Mouse (Mus musculus) G1E (cell line): ENCODE measurements around the gene Tbc1d10a. TPM values are rescaled to one million over a fixed set of nuclear protein-coding genes. Genes with fewer than 3 reads are reported as not detected.

ENCODE experiments used
- ATAC-seq: 2 replicates; pipeline ENCODE4 v1.8.0; 2016; ENCODE audit warnings: mild to moderate bottlenecking; ENCODE audit not compliant: insufficient number of reproducible peaks, poor library complexity, low FRiP score, severe bottlenecking; ENCODE audit errors: extremely low read depth
- DNase-seq: peaks from one replicate; pipeline ENCODE4 v3.0.0; 2012; ENCODE audit warnings: low spot score
- H3K27me3 ChIP-seq: 2 replicates; pipeline ENCODE4 v1.6.1; 2012; ENCODE audit warnings: mild to moderate bottlenecking, low read length, inconsistent platforms; ENCODE audit not compliant: insufficient read depth
- H3K36me3 ChIP-seq: replicated peaks from 2 replicates; pipeline ENCODE3; 2012; ENCODE audit warnings: mild to moderate bottlenecking, inconsistent platforms
- H3K4me1 ChIP-seq: 2 replicates; pipeline ENCODE4 v1.6.1; 2012; ENCODE audit warnings: low read depth, low read length, inconsistent platforms, mixed read lengths; ENCODE audit not compliant: insufficient read depth
- H3K4me3 ChIP-seq: 2 replicates; pipeline ENCODE4 v1.5.1; 2012; ENCODE audit warnings: low read depth, mild to moderate bottlenecking, inconsistent platforms, low read length, moderate library complexity, mixed read lengths
- H3K9me3 ChIP-seq: replicated peaks from 2 replicates; pipeline ENCODE4 v1.6.1; 2012; ENCODE audit warnings: inconsistent platforms
- CTCF ChIP-seq: IDR thresholded peaks from 2 replicates; pipeline ENCODE4 v1.5.1; 2012; ENCODE audit warnings: low read depth, low read length, inconsistent platforms, mixed read lengths
- GATA1 ChIP-seq: IDR thresholded peaks from 2 replicates; pipeline ENCODE4 v1.6.1; 2012; ENCODE audit warnings: borderline replicate concordance, low read length, inconsistent platforms, mixed read lengths
- GATA2 ChIP-seq: IDR thresholded peaks from 2 replicates; pipeline ENCODE4 v1.6.1; 2012; ENCODE audit warnings: low read depth, low read length, inconsistent platforms, borderline replicate concordance
- POLR2AphosphoS5 ChIP-seq: IDR thresholded peaks from 2 replicates; pipeline ENCODE4 v1.6.1; 2012; ENCODE audit warnings: low read depth, low read length, inconsistent platforms; ENCODE audit not compliant: insufficient replicate concordance
- TAL1 ChIP-seq: conservative IDR thresholded peaks from 2 replicates; pipeline ENCODE4 v1.6.1; 2012; ENCODE audit warnings: low read depth, low read length, inconsistent platforms, mixed read lengths
- polyA plus RNA-seq: library from polyadenylated mRNA; stranded (reverse); fragments of >175 nt; gene quantifications from 2 replicates; pipeline ENCODE4 v1.2.3, GENCODE M21; 2012
- total RNA-seq, 2 experiments: library from RNA; stranded (forward) in 1 of 2; stranded (reverse) in 1 of 2; fragments of 200-1000 nt in 1 of 2; fragments of >200 nt in 1 of 2; fragmentation: Nextera tagmentation in 1 of 2; gene quantifications; 2 replicates each; pipeline ENCODE4 v1.2.3; 2014 to 2017

Tbc1d10a gene
- total and polyA plus RNA-seq, 3 experiments = 5.0 to 24.1 (median 20.8) TPM

DNA sequence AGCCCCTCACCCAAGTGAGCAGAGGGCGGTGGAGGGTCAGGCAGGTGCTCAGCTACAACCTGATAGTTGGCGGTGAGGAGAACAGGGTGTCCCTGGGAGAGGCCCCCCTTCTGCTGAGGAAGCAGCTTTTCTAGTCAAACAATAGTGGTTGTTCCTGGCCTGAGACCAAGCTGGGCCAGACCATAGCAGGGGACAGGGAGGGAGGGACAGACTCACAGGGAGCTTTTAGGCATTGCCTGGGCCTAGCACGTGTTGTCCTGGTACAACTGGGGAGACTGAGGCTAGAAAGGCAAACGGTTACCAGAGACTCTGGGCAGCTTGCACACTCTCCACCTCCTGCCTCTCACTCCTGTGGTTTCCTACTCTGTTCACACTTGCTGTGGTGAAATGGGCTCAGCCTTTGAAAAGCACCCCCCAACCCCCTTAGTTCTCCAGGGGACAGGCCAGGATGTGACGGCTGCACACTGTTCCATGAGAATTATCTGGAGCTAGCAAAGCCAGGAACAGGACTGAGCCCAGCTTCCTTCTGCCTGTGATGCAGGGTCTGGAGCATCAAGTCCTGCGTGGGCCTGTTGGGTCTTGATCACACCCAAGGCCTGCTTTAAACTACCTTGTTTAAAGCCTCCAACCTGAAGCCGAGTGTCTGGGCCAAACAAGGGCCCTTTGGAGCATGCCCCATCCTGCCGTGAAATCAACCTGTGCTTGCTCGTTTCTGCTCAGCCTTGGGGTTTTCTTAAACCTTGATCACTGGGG lies 29.8 kb downstream of the Tbc1d10a start:
- peaks cover 66% of the 10 kb centered on the region for H3K36me3 ChIP-seq
- H3K4me3 ChIP-seq = no peak overlapping the region

DNA sequence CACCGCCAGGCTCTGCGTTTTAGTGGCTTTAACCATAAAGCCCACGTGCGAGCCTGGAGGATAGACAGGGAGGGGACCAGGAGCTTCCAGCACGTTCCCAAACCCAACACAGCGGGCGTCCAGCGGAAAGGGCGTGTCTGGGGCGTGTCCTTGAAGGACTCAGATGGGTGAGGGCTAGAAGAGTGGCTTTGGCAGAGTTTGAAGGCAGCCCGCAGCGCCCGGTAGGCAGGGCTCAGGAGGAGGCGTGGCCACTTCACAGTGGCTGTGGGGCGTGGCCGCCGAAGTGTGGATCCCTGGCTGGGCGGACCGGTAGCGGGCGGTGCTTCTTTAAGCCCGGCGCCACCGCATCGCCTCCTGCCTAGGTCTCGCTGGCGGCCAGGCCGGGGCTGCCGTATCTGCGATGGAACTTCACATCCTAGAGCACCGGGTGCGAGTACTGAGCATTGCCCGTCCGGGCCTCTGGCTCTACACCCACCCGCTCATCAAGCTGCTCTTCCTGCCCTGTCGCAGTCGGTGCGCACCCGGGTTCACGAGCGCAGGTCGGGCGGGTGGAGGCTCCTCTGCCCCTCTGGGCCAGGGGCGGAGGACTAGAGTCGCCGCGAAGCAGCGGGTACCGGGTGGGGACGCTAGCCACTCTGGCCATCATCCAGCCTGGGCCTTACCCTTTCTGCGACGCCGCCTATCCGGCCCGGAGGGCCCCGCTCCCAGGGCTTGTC lies 31.5 kb downstream of the Tbc1d10a start, which contains the start of gene Castor1:
Castor1 (plus strand) TSS at position 312 of the 716 bp plus-strand sequence.
- H3K4me1 ChIP-seq = peaks cover 63% of the 10 kb centered on the region

More for the DNA sequence above, 29.8 kb downstream of the Tbc1d10a start:
- no peaks in the 10 kb centered on the region for H3K9me3 ChIP-seq
- peaks cover 2% of the 10 kb centered on the region; the same call in 1 of the 2 replicates for H3K27me3 ChIP-seq
- peaks cover 50% of the 10 kb centered on the region for H3K4me1 ChIP-seq
- DNase-seq = no peak
- no peak for ATAC-seq
- TF ChIP-seq GATA2 = no peak

DNA sequence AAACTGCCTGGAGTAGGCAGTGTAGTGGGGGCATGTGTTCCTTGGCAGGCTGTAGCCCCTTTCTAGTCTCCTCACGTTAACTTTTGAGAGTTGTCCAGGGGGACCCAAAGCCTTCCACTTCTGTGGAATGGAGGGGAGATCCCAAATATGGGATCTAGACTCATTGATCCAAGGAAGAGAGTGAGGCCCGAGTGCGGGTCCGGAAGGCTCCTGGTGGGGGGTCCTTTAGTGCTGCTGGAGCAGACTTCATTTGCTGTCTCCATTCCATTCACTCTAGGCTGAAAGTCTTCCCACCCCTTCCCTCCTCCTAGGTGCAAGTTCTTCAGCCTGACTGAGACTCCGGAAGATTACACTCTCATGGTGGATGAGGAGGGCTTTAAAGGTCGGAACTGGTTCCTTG lies 32.0 kb downstream of the Tbc1d10a start:
- Histone ChIP-seq H3K36me3 (peaks cover 48% of the 10 kb centered on the region), H3K9me3 (no peaks in the 10 kb centered on the region), H3K27me3 (peaks cover 2% of the 10 kb centered on the region; the same call in 1 of the 2 replicates), H3K4me3 (peak overlapping the region; percentile 74), H3K4me1 (peaks cover 68% of the 10 kb centered on the region)
- ATAC-seq (no peak), DNase-seq (no peak)
- no peak for TF ChIP-seq GATA1

More for the DNA sequence above, 31.5 kb downstream of the Tbc1d10a start, which contains the start of gene Castor1:
- H3K4me3 ChIP-seq = peak within 1 kb of the TSS; percentile 74
- H3K27me3 ChIP-seq = peaks cover 2% of the 10 kb centered on the region; the same call in 1 of the 2 replicates
- TF ChIP-seq GATA1 (no peak), GATA2 (no peak), POLR2AphosphoS5 (no peak), TAL1 (no peak), CTCF (no peak)
- DNase-seq (peak; percentile 91), ATAC-seq (peak; percentile 91)
- no peaks in the 10 kb centered on the region for H3K9me3 ChIP-seq
- peaks cover 53% of the 10 kb centered on the region for H3K36me3 ChIP-seq

DNA sequence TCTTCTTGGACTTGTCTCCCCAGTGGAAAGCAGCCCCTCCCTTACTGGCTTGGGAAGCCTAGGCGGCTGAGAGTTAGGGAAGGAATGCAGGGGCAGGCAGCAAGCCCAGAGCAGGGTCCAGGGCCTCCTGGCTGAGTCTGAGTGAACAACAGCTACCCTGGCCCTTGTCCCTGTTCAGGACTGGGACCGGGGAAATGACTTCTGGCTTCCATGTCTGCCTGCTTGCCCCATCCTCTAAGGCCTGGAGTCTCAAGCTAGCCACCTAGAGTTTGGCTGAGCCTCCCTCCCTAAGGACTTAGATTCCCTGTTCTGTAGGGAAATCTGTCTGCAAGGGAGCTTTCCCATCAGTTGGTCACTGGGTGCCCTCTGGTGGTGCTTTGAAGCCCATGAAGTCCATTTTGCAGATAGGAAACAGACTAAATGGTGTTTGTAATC lies 32.7 kb downstream of the Tbc1d10a start:
- peak; percentile 39 for DNase-seq
- H3K4me1 ChIP-seq = peaks cover 74% of the 10 kb centered on the region
- H3K9me3 ChIP-seq = no peaks in the 10 kb centered on the region
- H3K27me3 ChIP-seq = peaks cover 2% of the 10 kb centered on the region; the same call in 1 of the 2 replicates
- TF ChIP-seq CTCF (peak; percentile 32; the same call in 1 of the 2 replicates), GATA2 (no peak), POLR2AphosphoS5 (no peak), TAL1 (no peak)
- peaks cover 41% of the 10 kb centered on the region for H3K36me3 ChIP-seq
- ATAC-seq = no peak
- no peak overlapping the region for H3K4me3 ChIP-seq

DNA sequence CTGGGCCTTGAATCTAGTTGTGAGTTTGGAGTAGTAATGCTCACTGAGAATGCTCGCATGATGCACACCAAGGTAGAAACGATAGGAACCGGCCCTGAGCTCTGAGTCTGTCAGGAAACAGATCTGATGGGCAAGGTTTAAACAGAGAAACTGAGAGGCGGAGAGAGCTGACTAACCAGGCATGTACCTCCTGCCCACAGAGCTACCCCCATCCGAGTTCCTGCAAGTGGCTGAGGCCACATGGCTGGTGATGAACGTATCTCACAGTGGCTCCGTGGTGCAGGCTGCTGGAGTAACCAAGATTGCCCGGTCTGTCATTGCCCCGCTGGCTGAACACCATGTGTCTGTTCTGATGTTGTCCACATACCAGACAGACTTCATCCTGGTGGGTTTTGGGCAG lies 33.3 kb downstream of the Tbc1d10a start:
- Histone ChIP-seq H3K4me1 (peaks cover 80% of the 10 kb centered on the region), H3K9me3 (no peaks in the 10 kb centered on the region), H3K27me3 (peaks cover 2% of the 10 kb centered on the region; the same call in 1 of the 2 replicates), H3K4me3 (no peak overlapping the region; the same call in 1 of the 2 replicates), H3K36me3 (peaks cover 37% of the 10 kb centered on the region)
- DNase-seq (no peak), ATAC-seq (no peak)
- TF ChIP-seq CTCF (no peak), TAL1 (no peak), GATA1 (no peak), POLR2AphosphoS5 (no peak), GATA2 (no peak)

DNA sequence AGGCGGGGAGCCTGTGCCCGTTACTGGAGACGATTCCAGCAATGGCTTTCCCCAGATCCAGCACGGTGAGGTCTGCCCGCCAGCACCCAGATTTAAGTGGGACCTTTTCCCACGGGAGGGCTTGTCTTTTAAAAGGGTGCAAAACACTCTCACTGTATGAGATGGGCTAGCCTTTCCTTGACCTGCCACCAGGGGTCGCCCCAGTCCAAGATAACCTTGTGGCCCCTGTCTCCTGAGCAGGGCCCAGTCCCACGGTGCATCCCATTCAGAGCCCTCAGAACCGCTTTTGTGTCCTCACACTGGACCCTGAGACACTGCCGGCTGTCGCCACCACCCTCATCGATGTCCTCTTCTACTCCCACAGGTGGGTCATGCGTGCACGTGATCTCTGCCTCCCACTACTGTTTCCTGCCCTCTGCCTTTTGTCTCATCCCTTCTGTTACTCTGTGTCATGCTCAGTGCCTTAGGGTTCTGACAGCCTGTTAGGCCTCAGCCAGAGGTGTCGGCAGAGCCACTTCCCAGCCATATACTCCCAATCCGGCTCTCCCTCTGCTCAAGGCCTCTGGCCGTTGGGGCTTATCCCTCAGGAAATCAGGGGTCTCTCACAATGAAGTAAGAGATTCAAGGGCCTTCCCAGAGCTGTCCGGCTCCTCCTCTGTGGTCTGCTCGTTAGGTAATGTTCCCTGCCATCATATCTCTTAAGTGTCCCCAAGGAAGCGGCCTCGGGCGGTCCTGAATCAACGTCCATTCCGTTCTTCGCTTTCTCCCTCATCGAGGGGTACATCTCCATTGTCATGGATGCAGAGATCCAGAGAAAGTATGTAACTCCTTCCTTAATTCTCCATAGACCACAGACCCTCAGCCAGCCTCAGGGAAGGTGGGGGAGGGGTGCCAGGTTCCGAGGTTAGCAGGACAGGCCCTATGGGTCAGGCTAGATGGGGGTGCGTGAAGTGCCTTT lies 34.1 kb downstream of the Tbc1d10a start:
- TF ChIP-seq GATA2 (no peak), POLR2AphosphoS5 (no peak), GATA1 (no peak), CTCF (peak; percentile 94)
- DNase-seq = peak; percentile 74
- Histone ChIP-seq H3K36me3 (peaks cover 33% of the 10 kb centered on the region), H3K9me3 (no peaks in the 10 kb centered on the region), H3K4me1 (peaks cover 88% of the 10 kb centered on the region), H3K27me3 (peaks cover 2% of the 10 kb centered on the region; the same call in 1 of the 2 replicates), H3K4me3 (no peak overlapping the region; the same call in 1 of the 2 replicates)
- peak; percentile 25; the same call in 1 of the 2 replicates for ATAC-seq
